Mouse (Mus musculus) lung, embryonic 16.5 days (tissue): ENCODE measurements around the gene Wdr6. TPM values are rescaled to one million over a fixed set of nuclear protein-coding genes. Genes with fewer than 3 reads are reported as not detected.

ENCODE experiments used
- ATAC-seq: fragments of 200-750 bp; cut with Nextera tagmentation; 2 replicates; pipeline ENCODE4 v1.8.0; 2017; ENCODE audit warnings: low read depth, mild to moderate bottlenecking, moderate library complexity
- H3K27ac ChIP-seq: fragments of 300-500 bp; sonication (generic); 2 replicates; pipeline ENCODE4 v1.5.1; 2014; ENCODE audit warnings: mild to moderate bottlenecking, control low read depth, low read length
- H3K27me3 ChIP-seq: fragments of 300-500 bp; sonication (generic); 2 replicates; pipeline ENCODE4 v1.6.1; 2014; ENCODE audit warnings: low read depth, low read length, mixed read lengths; ENCODE audit not compliant: control insufficient read depth, insufficient read depth
- H3K36me3 ChIP-seq: fragments of 300-500 bp; sonication (generic); 2 replicates; pipeline ENCODE4 v1.6.1; 2014; ENCODE audit warnings: low read length; ENCODE audit not compliant: control insufficient read depth, insufficient read depth
- H3K4me1 ChIP-seq: fragments of 300-500 bp; sonication (generic); replicated peaks from 2 replicates; pipeline ENCODE4 v1.6.1; 2014; ENCODE audit warnings: low read length, mixed read lengths; ENCODE audit not compliant: control insufficient read depth, insufficient read depth
- H3K4me2 ChIP-seq: fragments of 300-500 bp; sonication (generic); 2 replicates; pipeline ENCODE4 v1.6.1; 2014; ENCODE audit warnings: low read depth, low read length, control low read depth
- H3K4me3 ChIP-seq: fragments of 300-500 bp; sonication (generic); 2 replicates; pipeline ENCODE4 v1.5.1; 2014; ENCODE audit warnings: mild to moderate bottlenecking, low read length, control low read depth
- H3K9ac ChIP-seq: fragments of 300-500 bp; sonication (generic); 2 replicates; pipeline ENCODE4 v1.6.1; 2014; ENCODE audit warnings: low read length, control low read depth
- H3K9me3 ChIP-seq: fragments of 300-500 bp; sonication (generic); 2 replicates; pipeline ENCODE4 v1.6.1; 2016; ENCODE audit warnings: low read length; ENCODE audit not compliant: control insufficient read depth
- WGBS: fragments of 180-500 bp; shearing (Covaris S2); extraction: QIAGEN DNeasy Blood & Tissue Kit; methylation state at CpG from one replicate; pipeline ENCODE4 v1.1.7; 2014; 5-methylcytosine and 5-hydroxymethylcytosine counted together
- microRNA counts: library from miRNA; unstranded; fragments of <30 nt; microRNA quantifications from one replicate; lab custom pipeline; 2016
- microRNA-seq: library from miRNA; unstranded; fragments of <30 nt; microRNA quantifications from one replicate; pipeline ENCODE4, GENCODE M21; 2016
- polyA plus RNA-seq: library from polyadenylated mRNA; unstranded; fragments of >200 nt; fragmentation: Nextera tagmentation; extraction: Ambion mirVana; gene quantifications from 2 replicates; pipeline ENCODE4 v1.2.1, GENCODE M21; 2015

The Wdr6 gene
- polyA plus RNA-seq, 1 experiment from 2014 or later, result 128 TPM

DNA sequence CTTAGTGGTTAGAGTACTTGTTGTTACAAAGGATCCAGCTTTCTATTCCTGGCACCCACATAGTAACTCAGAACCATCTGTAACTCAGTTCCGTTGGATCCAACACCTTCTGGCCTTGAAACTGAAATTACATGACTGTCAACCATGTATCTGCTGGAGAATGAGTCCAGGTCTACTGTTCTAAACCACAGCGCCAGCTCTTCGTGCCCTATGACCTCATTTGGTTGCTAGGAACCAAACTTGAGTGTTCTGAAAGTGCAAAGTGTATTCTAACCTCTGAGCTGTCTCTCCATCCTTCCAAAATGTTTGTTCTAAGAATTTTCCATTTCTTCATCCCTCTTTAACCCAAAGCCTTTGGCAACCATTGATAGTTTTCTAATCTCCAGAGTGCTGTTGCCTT is 32.6 kb downstream of the Wdr6 start:
- no peak for ATAC-seq
- Histone ChIP-seq H3K4me3 (no peak overlapping the region), H3K9ac (no peak overlapping the region), H3K27me3 (no peaks in the 10 kb centered on the region), H3K4me2 (no peak overlapping the region), H3K36me3 (peaks cover 59% of the 10 kb centered on the region), H3K27ac (no peak overlapping the region), H3K9me3 (no peaks in the 10 kb centered on the region), H3K4me1 (no peaks in the 10 kb centered on the region)
- WGBS, result 86% methylated on average over 3 of the region's 3 CpGs

- no peak for ATAC-seq
- no peak overlapping the region for H3K9ac ChIP-seq
- H3K4me2 ChIP-seq, result no peak overlapping the region
- H3K27me3 ChIP-seq, result no peaks in the 10 kb centered on the region
- H3K9me3 ChIP-seq, result no peaks in the 10 kb centered on the region
- no peaks in the 10 kb centered on the region for H3K4me1 ChIP-seq
- H3K4me3 ChIP-seq, result no peak overlapping the region
- peaks cover 56% of the 10 kb centered on the region for H3K36me3 ChIP-seq
- H3K27ac ChIP-seq, result no peak overlapping the region
These were observed 37.7 kb downstream of the Wdr6 start for GRCm38 (mm10) chr9:108540846-108541245.

GRCm38 (mm10) chr9:108531496-108531895 is 47.0 kb downstream of the Wdr6 start:
- no peak overlapping the region for H3K27ac ChIP-seq
- no peak for ATAC-seq
- H3K4me3 ChIP-seq, result no peak overlapping the region
- H3K27me3 ChIP-seq, result no peaks in the 10 kb centered on the region
- H3K4me1 ChIP-seq, result no peaks in the 10 kb centered on the region
- no peaks in the 10 kb centered on the region for H3K9me3 ChIP-seq
- no peak overlapping the region for H3K4me2 ChIP-seq
- no peak overlapping the region for H3K9ac ChIP-seq
- H3K36me3 ChIP-seq, result peaks cover 49% of the 10 kb centered on the region
- 93% methylated on average over 1 of the region's 1 CpGs for WGBS

GRCm38 (mm10) chr9:108530954-108531353 is 47.6 kb downstream of the Wdr6 start:
- H3K36me3 ChIP-seq, result peaks cover 48% of the 10 kb centered on the region
- H3K9me3 ChIP-seq, result no peaks in the 10 kb centered on the region
- H3K27ac ChIP-seq, result no peak overlapping the region
- H3K4me2 ChIP-seq, result no peak overlapping the region
- ATAC-seq, result no peak
- no peaks in the 10 kb centered on the region for H3K4me1 ChIP-seq
- H3K27me3 ChIP-seq, result no peaks in the 10 kb centered on the region
- no peak overlapping the region for H3K9ac ChIP-seq
- WGBS, result 74% methylated on average over 1 of the region's 1 CpGs
- no peak overlapping the region for H3K4me3 ChIP-seq

DNA sequence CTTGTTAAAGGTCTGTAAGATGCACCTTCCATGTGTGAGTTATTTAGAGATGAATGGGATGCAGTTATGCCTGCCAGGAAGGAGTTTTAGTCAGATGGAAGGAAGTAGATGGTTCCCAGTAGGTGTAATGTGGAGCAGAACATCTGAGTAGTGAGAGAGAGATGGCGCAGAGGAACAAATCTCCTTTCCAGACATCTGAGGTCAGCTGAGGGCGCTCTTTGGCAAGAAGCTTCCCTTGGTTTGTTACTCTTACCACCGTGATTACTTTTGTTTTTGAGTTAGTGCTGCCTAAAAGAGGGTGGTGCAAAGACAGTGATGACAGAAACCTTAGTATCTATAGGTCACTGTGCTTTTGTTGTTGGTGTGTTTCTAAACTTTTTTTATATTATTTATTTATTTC is 53.1 kb downstream of the Wdr6 start:
- Histone ChIP-seq H3K9me3 (no peaks in the 10 kb centered on the region), H3K4me1 (no peaks in the 10 kb centered on the region), H3K4me2 (no peak overlapping the region), H3K36me3 (peaks cover 16% of the 10 kb centered on the region), H3K27ac (no peak overlapping the region), H3K4me3 (no peak overlapping the region), H3K9ac (no peak overlapping the region), H3K27me3 (no peaks in the 10 kb centered on the region)
- ATAC-seq, result no peak
- WGBS, result 71% methylated on average over 3 of the region's 3 CpGs

DNA sequence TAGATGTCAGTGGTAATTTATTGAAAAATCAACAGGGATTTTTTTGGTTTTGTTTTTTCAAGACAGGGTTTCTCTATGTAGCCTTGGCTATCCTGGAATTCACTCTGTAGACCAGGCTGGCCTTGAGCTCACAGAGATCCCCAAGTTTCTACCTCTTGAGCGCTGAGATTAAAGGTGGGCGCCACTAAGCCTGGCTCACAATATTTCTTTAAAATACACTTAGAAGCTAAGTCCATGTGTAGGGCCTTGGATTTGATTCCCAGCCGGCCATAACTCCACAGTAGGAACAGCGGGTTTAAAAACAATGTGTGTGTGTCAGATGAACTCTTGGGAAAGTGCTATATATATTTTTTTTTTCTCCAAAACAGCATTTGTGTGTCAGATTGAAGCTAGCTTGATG is 55.2 kb downstream of the Wdr6 start:
- no peak overlapping the region for H3K4me2 ChIP-seq
- no peak overlapping the region for H3K9ac ChIP-seq
- H3K27me3 ChIP-seq, result no peaks in the 10 kb centered on the region
- WGBS, result 93% methylated on average over 4 of the region's 4 CpGs
- H3K27ac ChIP-seq, result no peak overlapping the region
- peaks cover 7% of the 10 kb centered on the region; the same call in 1 of the 2 replicates for H3K4me1 ChIP-seq
- no peak overlapping the region for H3K4me3 ChIP-seq
- H3K9me3 ChIP-seq, result no peaks in the 10 kb centered on the region
- peaks cover 6% of the 10 kb centered on the region; the same call in 1 of the 2 replicates for H3K36me3 ChIP-seq
- no peak for ATAC-seq

MicroRNAs encoded within 50 kb of the gene (microRNA counts, 519-probe panel; counts per million panel counts)
- microRNA mmu-miR-191 (lab: Ali Mortazavi, UCI), result 3,410 counts per million, percentile 67 among the panel's probes with 10 or more counts
- 3,079 counts per million, percentile 59 among the panel's probes with 10 or more counts for microRNA mmu-miR-425 (lab: Ali Mortazavi, UCI)

Small RNA genes within 50 kb of the gene (microRNA-seq; reads per million reads assigned to microRNA genes)
- gene Gm24083 (not detected), gene Mir191 (not detected), gene Mir425 (2,125 reads per million, percentile 81 among the genes with 10 or more reads in this experiment)

Other genes starting within 250 kb of the Wdr6 start
- 649 and 714 TPM in 2 replicates for gene Gpx1, start 239.8 kb downstream of the Wdr6 start, polyA plus RNA-seq
- 89.9 and 93.6 TPM in 2 replicates for gene Usp4, start 230.9 kb downstream of the Wdr6 start, polyA plus RNA-seq
- gene 1700102P08Rik, start 185.9 kb downstream of the Wdr6 start, polyA plus RNA-seq, result 0.41 and 0.64 TPM in 2 replicates
- 1.7 and 2.6 TPM in 2 replicates for gene Ccdc36, start 150.3 kb downstream of the Wdr6 start, polyA plus RNA-seq
- not detected in 2 replicates for gene BC048562, start 142.3 kb downstream of the Wdr6 start, polyA plus RNA-seq
- 50.7 and 58.0 TPM in 2 replicates for gene Ccdc71, start 118.2 kb downstream of the Wdr6 start, polyA plus RNA-seq
- gene Klhdc8b, start 117.2 kb downstream of the Wdr6 start, polyA plus RNA-seq, result 76.6 and 89.7 TPM in 2 replicates
- gene Lamb2, start 99.0 kb downstream of the Wdr6 start, polyA plus RNA-seq, result 86.0 and 95.5 TPM in 2 replicates
- gene Usp19, start 88.1 kb downstream of the Wdr6 start, polyA plus RNA-seq, result 59.1 and 61.0 TPM in 2 replicates
- gene Qars, start 71.0 kb downstream of the Wdr6 start, polyA plus RNA-seq, result 97.4 and 107 TPM in 2 replicates
- gene Qrich1, start 61.9 kb downstream of the Wdr6 start, polyA plus RNA-seq, result 108 and 118 TPM in 2 replicates
- 148 and 149 TPM in 2 replicates for gene Impdh2, start 18.5 kb downstream of the Wdr6 start, polyA plus RNA-seq
- 55.8 and 60.2 TPM in 2 replicates for gene Ndufaf3, start 11.3 kb downstream of the Wdr6 start, polyA plus RNA-seq
- gene Dalrd3, start 8.9 kb downstream of the Wdr6 start, polyA plus RNA-seq, result 146 and 161 TPM in 2 replicates
- gene P4htm, start 18.9 kb upstream of the Wdr6 start, polyA plus RNA-seq, result 8.0 and 8.3 TPM in 2 replicates
- gene Arih2, start 70.6 kb upstream of the Wdr6 start, polyA plus RNA-seq, result 44.3 and 46.7 TPM in 2 replicates
- 44.8 and 46.8 TPM in 2 replicates for gene Slc25a20, start 83.3 kb upstream of the Wdr6 start, polyA plus RNA-seq
- 13.1 and 14.8 TPM in 2 replicates for gene Prkar2a, start 110.6 kb upstream of the Wdr6 start, polyA plus RNA-seq
- gene Ip6k2, start 205.1 kb upstream of the Wdr6 start, polyA plus RNA-seq, result 62.1 and 68.1 TPM in 2 replicates
- gene Nckipsd, start 229.6 kb upstream of the Wdr6 start, polyA plus RNA-seq, result 13.2 and 15.4 TPM in 2 replicates
- 0.11 and 0.14 TPM in 2 replicates for gene Celsr3, start 247.6 kb upstream of the Wdr6 start, polyA plus RNA-seq